Mouse (Mus musculus): ENCODE data around the gene Bag5.

- no peak for TF ChIP-seq CTCF (IDR thresholded peaks at IDR 0.05; ENCODE audit: insufficient read depth, low read depth, low read length)
- no peak for TF ChIP-seq POLR2A (IDR thresholded peaks at IDR 0.05; ENCODE audit: insufficient read depth, low read depth, low read length)
Measured at GRCm38 (mm10) chr12:111678670-111678933, 34.5 kb downstream of the Bag5 start.
